Mouse (Mus musculus) kidney, postnatal 0 days (tissue): ENCODE measurements around the gene Tsc1. TPM values are rescaled to one million over a fixed set of nuclear protein-coding genes. Genes with fewer than 3 reads are reported as not detected.

Experiments used
- ATAC-seq: fragments of 200-750 bp; cut with Nextera tagmentation; replicated peaks from 2 replicates; pipeline ENCODE4 v1.8.0; 2017; ENCODE audit warnings: low read depth, moderate number of reproducible peaks, moderate TSS enrichment, moderate library complexity; ENCODE audit not compliant: low FRiP score
- DNase-seq: peaks from one replicate; pipeline ENCODE4 v3.0.0-alpha.2; 2016; ENCODE audit warnings: low spot score
- H3K27ac ChIP-seq: fragments of 300-500 bp; sonication (generic); 2 replicates; pipeline ENCODE4 v1.5.1; 2014; ENCODE audit warnings: mild to moderate bottlenecking
- H3K27me3 ChIP-seq: fragments of 300-500 bp; sonication (generic); 2 replicates; pipeline ENCODE4 v1.6.1; 2014; ENCODE audit warnings: low read length, mixed read lengths; ENCODE audit not compliant: insufficient read depth
- H3K36me3 ChIP-seq: fragments of 300-500 bp; sonication (generic); 2 replicates; pipeline ENCODE4 v1.6.1; 2014; ENCODE audit warnings: low read length, mixed read lengths; ENCODE audit not compliant: insufficient read depth
- H3K4me1 ChIP-seq: fragments of 300-500 bp; sonication (generic); replicated peaks from 2 replicates; pipeline ENCODE4 v1.6.1; 2014; ENCODE audit warnings: antibody characterized with exemption, low read length, mixed read lengths; ENCODE audit not compliant: insufficient read depth
- H3K4me2 ChIP-seq: fragments of 300-500 bp; sonication (generic); 2 replicates; pipeline ENCODE4 v1.6.1; 2014; ENCODE audit warnings: mild to moderate bottlenecking, low read length, moderate library complexity, mixed read lengths
- H3K4me3 ChIP-seq: fragments of 300-500 bp; sonication (generic); replicated peaks from 2 replicates; pipeline ENCODE4 v1.5.1; 2014; ENCODE audit warnings: low read depth, low read length
- H3K9ac ChIP-seq: fragments of 300-500 bp; sonication (generic); 2 replicates; pipeline ENCODE4 v1.6.1; 2014; ENCODE audit warnings: low read depth, low read length
- H3K9me3 ChIP-seq: fragments of 300-500 bp; sonication (generic); replicated peaks from 2 replicates; pipeline ENCODE4 v1.6.1; 2016; ENCODE audit warnings: low read length, inconsistent platforms, mixed read lengths
- CTCF ChIP-seq: IDR thresholded peaks from 2 replicates; pipeline ENCODE4 v1.5.1; 2016; ENCODE audit warnings: antibody characterized with exemption, low read depth, mild to moderate bottlenecking, moderate library complexity
- WGBS: fragments of 180-500 bp; shearing (Covaris S2); extraction: QIAGEN DNeasy Blood & Tissue Kit; methylation state at CpG from one replicate; pipeline ENCODE4 v1.1.7; 2014; 5-methylcytosine and 5-hydroxymethylcytosine counted together
- microRNA-seq: library from miRNA; unstranded; fragments of <30 nt; microRNA quantifications from one replicate; pipeline ENCODE4, GENCODE M21; 2016
- polyA plus RNA-seq: library from polyadenylated mRNA; unstranded; fragments of >200 nt; fragmentation: Nextera tagmentation; extraction: Ambion mirVana; gene quantifications from 2 replicates; pipeline ENCODE4 v1.2.1, GENCODE M21; 2015

Tsc1 gene
- polyA plus RNA-seq, 1 experiment from 2014 or later: 9.5 TPM

- no peaks in the 10 kb centered on the region for H3K9me3 ChIP-seq
- no peak overlapping the region for H3K4me3 ChIP-seq
- no peaks in the 10 kb centered on the region for H3K4me1 ChIP-seq
- no peak for ATAC-seq
- H3K4me2 ChIP-seq: no peak overlapping the region
- no peak overlapping the region for H3K9ac ChIP-seq
- 89% methylated on average over 5 of the region's 5 CpGs for WGBS
- H3K27ac ChIP-seq: no peak overlapping the region
- no peak for DNase-seq
- TF ChIP-seq CTCF: no peak
- no peaks in the 10 kb centered on the region for H3K27me3 ChIP-seq
- no peaks in the 10 kb centered on the region for H3K36me3 ChIP-seq
Observed at GRCm38 (mm10) chr2:28737112-28737511, 96.1 kb downstream of the Tsc1 start.

DNA sequence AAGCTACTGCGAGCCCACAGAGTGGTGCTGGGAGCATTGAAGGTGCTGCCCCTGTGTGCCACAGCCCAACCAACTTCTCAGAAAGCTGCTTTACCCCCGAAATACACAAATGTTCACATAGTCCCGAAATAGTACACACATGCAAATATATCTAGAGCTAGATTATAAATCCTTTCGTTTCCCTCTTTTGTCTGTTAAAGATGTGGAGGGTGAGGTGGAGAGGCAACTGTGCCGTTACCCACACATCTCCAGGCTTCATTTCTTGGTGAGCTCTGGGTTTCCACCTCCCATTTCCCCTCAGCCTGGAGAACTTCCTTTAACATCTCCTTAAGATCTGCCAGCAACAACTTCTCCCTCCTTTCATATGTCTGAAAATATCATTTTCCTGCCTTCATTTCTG lies 99.1 kb downstream of the Tsc1 start:
- no peaks in the 10 kb centered on the region for H3K9me3 ChIP-seq
- no peaks in the 10 kb centered on the region for H3K4me1 ChIP-seq
- H3K9ac ChIP-seq: no peak overlapping the region
- no peaks in the 10 kb centered on the region for H3K27me3 ChIP-seq
- DNase-seq (no peak), ATAC-seq (no peak)
- no peak overlapping the region for H3K4me2 ChIP-seq
- 82% methylated on average over 5 of the region's 5 CpGs for WGBS
- no peak for TF ChIP-seq CTCF
- H3K36me3 ChIP-seq: no peaks in the 10 kb centered on the region
- no peak overlapping the region for H3K27ac ChIP-seq
- no peak overlapping the region for H3K4me3 ChIP-seq

Small RNA genes lying within 50 kb of the gene (microRNA-seq; reads per million reads assigned to microRNA genes)
- gene Gm22824 (not detected), gene Mir3088 (1.8 reads per million)

Other genes starting within 250 kb of the Tsc1 start
- 2.4 and 2.8 TPM in 2 replicates for gene Ppp1r26, start 194.4 kb upstream of the Tsc1 start, polyA plus RNA-seq
- 0.22 and 0.49 TPM in 2 replicates for gene 1700007K13Rik, start 174.9 kb upstream of the Tsc1 start, polyA plus RNA-seq
- gene Mrps2, start 173.2 kb upstream of the Tsc1 start, polyA plus RNA-seq: 51.9 and 54.1 TPM in 2 replicates
- 2.4 and 3.8 TPM in 2 replicates for gene Gbgt1, start 144.3 kb upstream of the Tsc1 start, polyA plus RNA-seq
- gene Gm10134, start 135.1 kb upstream of the Tsc1 start, polyA plus RNA-seq: 10.2 and 11.1 TPM in 2 replicates
- gene Ralgds, start 128.1 kb upstream of the Tsc1 start, polyA plus RNA-seq: 16.0 and 18.1 TPM in 2 replicates
- gene Cel, start 77.8 kb upstream of the Tsc1 start, polyA plus RNA-seq: not detected in 2 replicates
- gene Gtf3c5, start 57.5 kb upstream of the Tsc1 start, polyA plus RNA-seq: 19.6 and 22.4 TPM in 2 replicates
- 0.09 TPM in 1 of 2 replicates, not detected in the other for gene Gfi1b, start 19.2 kb upstream of the Tsc1 start, polyA plus RNA-seq
- gene Spaca9, start 58.5 kb downstream of the Tsc1 start, polyA plus RNA-seq: 2.0 and 2.5 TPM in 2 replicates
- 1.2 and 1.3 TPM in 2 replicates for gene Ak8, start 58.9 kb downstream of the Tsc1 start, polyA plus RNA-seq
- gene Gtf3c4, start 199.1 kb downstream of the Tsc1 start, polyA plus RNA-seq: 9.3 and 9.9 TPM in 2 replicates
- gene Ddx31, start 199.2 kb downstream of the Tsc1 start, polyA plus RNA-seq: 8.7 and 9.7 TPM in 2 replicates